Mouse (Mus musculus) limb, embryonic 11.5 days (tissue): ENCODE data around the gene Plcl2. TPM values are rescaled to one million over a fixed set of nuclear protein-coding genes. Genes with fewer than 3 reads are reported as not detected.

Experiments used
- ATAC-seq: fragments of 200-750 bp; cut with Nextera tagmentation; 2 replicates; pipeline ENCODE4 v1.8.0; 2017; ENCODE audit warnings: low read depth; ENCODE audit not compliant: insufficient number of reproducible peaks, low FRiP score, low TSS enrichment
- DNase-seq: peaks from one replicate; pipeline ENCODE4 v3.0.0-alpha.2; 2015; ENCODE audit warnings: low spot score
- H3K27ac ChIP-seq: fragments of 300-500 bp; sonication (generic); replicated peaks from 2 replicates; pipeline ENCODE4 v1.5.1; 2014; ENCODE audit warnings: low read depth, mild to moderate bottlenecking, low read length
- H3K27me3 ChIP-seq: fragments of 300-500 bp; sonication (generic); 2 replicates; pipeline ENCODE4 v1.6.1; 2014; ENCODE audit warnings: mild to moderate bottlenecking, low read length, mixed read lengths; ENCODE audit not compliant: control insufficient read depth, insufficient read depth
- H3K36me3 ChIP-seq: fragments of 300-500 bp; sonication (generic); 2 replicates; pipeline ENCODE4 v1.6.1; 2014; ENCODE audit warnings: mild to moderate bottlenecking, low read length, moderate library complexity, mixed read lengths; ENCODE audit not compliant: control insufficient read depth, insufficient read depth
- H3K4me1 ChIP-seq: fragments of 300-500 bp; sonication (generic); 2 replicates; pipeline ENCODE4 v1.6.1; 2014; ENCODE audit warnings: low read length, mixed read lengths; ENCODE audit not compliant: control insufficient read depth, insufficient read depth
- H3K4me2 ChIP-seq: fragments of 300-500 bp; sonication (generic); 2 replicates; pipeline ENCODE4 v1.6.1; 2014; ENCODE audit warnings: low read depth, mild to moderate bottlenecking, moderate library complexity; ENCODE audit not compliant: severe bottlenecking
- H3K4me3 ChIP-seq: fragments of 300-500 bp; sonication (generic); 2 replicates; pipeline ENCODE4 v1.5.1; 2014; ENCODE audit warnings: low read depth, low read length
- H3K9ac ChIP-seq: fragments of 300-500 bp; sonication (generic); 2 replicates; pipeline ENCODE4 v1.6.1; 2014; ENCODE audit warnings: mild to moderate bottlenecking, low read length
- H3K9me3 ChIP-seq: fragments of 300-500 bp; sonication (generic); 2 replicates; pipeline ENCODE4 v1.6.1; 2016; ENCODE audit warnings: low read length; ENCODE audit not compliant: control insufficient read depth
- WGBS: fragments of 180-500 bp; shearing (Covaris S2); extraction: QIAGEN DNeasy Blood & Tissue Kit; methylation state at CpG from one replicate; pipeline ENCODE4 v1.1.7; 2014; 5-methylcytosine and 5-hydroxymethylcytosine counted together
- polyA plus RNA-seq: library from polyadenylated mRNA; unstranded; fragments of >200 nt; fragmentation: Nextera tagmentation; extraction: Ambion mirVana; gene quantifications from 2 replicates; pipeline ENCODE4 v1.2.1, GENCODE M21; 2014

Gene Plcl2
- polyA plus RNA-seq = 5.3 and 5.8 TPM in 2 replicates

- H3K4me3 ChIP-seq = peak within 1 kb of the TSS; percentile 82
- no peaks in the 10 kb centered on the region for H3K36me3 ChIP-seq
- H3K9ac ChIP-seq = peak within 1 kb of the TSS; percentile 87
- no peaks in the 10 kb centered on the region for H3K9me3 ChIP-seq
- ATAC-seq (peak; percentile 69), DNase-seq (peak; percentile 78)
- H3K4me2 ChIP-seq = peak within 1 kb of the TSS; percentile 81
- under 1% methylated on average over 75 of the region's 95 CpGs for WGBS
- 0 out of 2 replicates have a peak within 1 kb of the TSS, but pooled peaks have one; percentile 43 for H3K27ac ChIP-seq
- H3K27me3 ChIP-seq = no peaks in the 10 kb centered on the region
- 0 out of 2 replicates have a peak, but pooled peaks cover 2% of the 10 kb centered on the region for H3K4me1 ChIP-seq
Measured at GRCm38 (mm10) chr17:50509251-50510104, at the start of gene Plcl2. Plcl2 (plus strand) TSS chr17:50509403.

GRCm38 (mm10) chr17:50460301-50460700 lies 48.9 kb upstream of the Plcl2 start:
- H3K36me3 ChIP-seq = no peaks in the 10 kb centered on the region
- no peak overlapping the region for H3K27ac ChIP-seq
- ATAC-seq (no peak), DNase-seq (no peak)
- 84% methylated on average over 8 of the region's 8 CpGs for WGBS
- H3K9ac ChIP-seq = no peak overlapping the region
- H3K4me3 ChIP-seq = no peak overlapping the region
- H3K4me1 ChIP-seq = no peaks in the 10 kb centered on the region
- H3K9me3 ChIP-seq = no peaks in the 10 kb centered on the region
- H3K27me3 ChIP-seq = no peaks in the 10 kb centered on the region
- no peak overlapping the region for H3K4me2 ChIP-seq

DNA sequence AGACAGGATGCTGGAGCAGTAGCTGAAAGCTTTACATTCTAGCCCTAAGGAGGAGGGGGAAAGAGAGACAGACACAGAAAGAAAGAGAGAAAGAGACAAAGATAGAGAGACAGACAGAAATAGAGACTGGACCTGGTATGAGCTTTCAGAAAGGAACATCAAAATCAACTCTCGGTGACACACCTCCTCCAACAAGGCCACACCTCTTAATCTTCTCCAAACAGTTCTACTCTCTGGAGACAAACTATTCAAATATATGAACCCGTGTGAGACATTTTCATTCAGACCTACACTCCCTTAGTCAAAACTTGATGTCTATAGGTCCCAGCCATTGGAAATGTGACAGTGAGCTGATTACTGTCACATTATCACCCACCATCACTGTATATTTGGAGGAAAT lies 41.8 kb upstream of the Plcl2 start:
- no peaks in the 10 kb centered on the region for H3K9me3 ChIP-seq
- no peak for DNase-seq
- ATAC-seq = no peak
- no peak overlapping the region for H3K9ac ChIP-seq
- WGBS = 89% methylated on average over 2 of the region's 2 CpGs
- no peak overlapping the region for H3K27ac ChIP-seq
- no peaks in the 10 kb centered on the region for H3K36me3 ChIP-seq
- no peak overlapping the region for H3K4me3 ChIP-seq
- no peaks in the 10 kb centered on the region for H3K27me3 ChIP-seq
- no peak overlapping the region for H3K4me2 ChIP-seq
- H3K4me1 ChIP-seq = 0 out of 2 replicates have a peak, but pooled peaks cover 4% of the 10 kb centered on the region

DNA sequence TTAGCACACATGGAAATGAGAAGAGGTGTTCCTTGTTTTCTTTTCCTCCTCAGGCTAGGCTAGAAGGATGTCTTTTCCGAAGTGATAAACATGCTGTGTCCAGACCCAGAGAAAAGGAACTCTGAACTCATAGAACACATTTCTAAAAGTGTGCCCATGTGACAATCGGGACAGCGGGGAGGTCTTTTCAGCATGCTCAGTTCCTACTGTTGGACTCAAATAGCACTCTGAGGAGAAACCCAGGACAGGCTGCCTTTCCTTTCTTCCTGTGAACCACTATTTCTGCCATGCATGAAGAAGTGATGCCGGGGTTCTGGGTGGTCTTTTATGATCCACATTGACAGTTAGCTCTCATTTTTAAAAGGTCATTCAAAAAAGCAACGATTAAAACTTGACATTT lies 40.1 kb upstream of the Plcl2 start:
- Histone ChIP-seq H3K9me3 (no peaks in the 10 kb centered on the region), H3K4me1 (0 out of 2 replicates have a peak, but pooled peaks cover 4% of the 10 kb centered on the region), H3K36me3 (no peaks in the 10 kb centered on the region), H3K9ac (no peak overlapping the region), H3K27ac (no peak overlapping the region), H3K4me3 (no peak overlapping the region), H3K4me2 (no peak overlapping the region), H3K27me3 (no peaks in the 10 kb centered on the region)
- ATAC-seq (no peak), DNase-seq (no peak)
- 87% methylated on average over 5 of the region's 5 CpGs for WGBS

- peak overlapping the region; percentile 81 for H3K27ac ChIP-seq
- DNase-seq = peak; percentile 56
- peak overlapping the region; percentile 36 for H3K4me2 ChIP-seq
- WGBS = 30% methylated on average over 13 of the region's 13 CpGs
- peak; percentile 35; the same call in 1 of the 2 replicates for ATAC-seq
- H3K4me1 ChIP-seq = 0 out of 2 replicates have a peak, but pooled peaks cover 4% of the 10 kb centered on the region
- no peaks in the 10 kb centered on the region for H3K9me3 ChIP-seq
- no peak overlapping the region for H3K9ac ChIP-seq
- 0 out of 2 replicates have a peak overlapping the region, but pooled peaks have one; percentile 5 for H3K4me3 ChIP-seq
- no peaks in the 10 kb centered on the region for H3K27me3 ChIP-seq
- H3K36me3 ChIP-seq = no peaks in the 10 kb centered on the region
Measured at GRCm38 (mm10) chr17:50469543-50470431, 39.4 kb upstream of the Plcl2 start.

DNA sequence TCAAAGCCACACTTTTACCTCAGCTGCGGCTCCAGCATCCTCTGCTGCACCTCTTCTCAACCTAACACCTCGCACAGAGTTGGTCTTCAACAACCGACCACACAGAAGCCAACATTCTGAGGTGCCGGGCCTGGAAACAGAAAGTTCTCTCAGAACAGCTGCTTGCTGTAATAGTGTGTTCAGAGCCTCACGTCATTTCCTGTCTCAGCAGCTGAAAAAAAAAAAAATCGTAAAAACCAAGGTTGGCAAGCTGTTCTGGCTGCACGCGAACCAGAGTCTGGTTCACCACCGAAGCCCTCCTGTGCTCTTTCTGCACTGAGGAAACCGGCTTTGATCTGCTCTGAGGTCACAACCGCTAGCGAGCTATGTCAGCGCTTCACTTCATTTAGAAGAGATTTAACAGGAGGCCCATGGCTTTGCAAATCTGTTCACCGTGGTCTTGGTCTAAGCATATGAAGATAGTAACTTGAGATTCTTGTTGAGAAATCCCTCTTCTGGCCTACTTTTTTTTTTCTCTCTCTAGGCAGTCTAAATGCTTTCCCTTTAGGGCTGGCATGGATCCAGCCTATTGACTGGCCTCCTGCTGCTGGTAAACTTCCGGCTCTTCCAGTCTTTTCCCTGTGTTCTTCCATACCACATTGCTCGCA lies 38.6 kb upstream of the Plcl2 start:
- ATAC-seq = peak; percentile 83
- H3K4me2 ChIP-seq = peak overlapping the region; percentile 36

GRCm38 (mm10) chr17:50471230-50471629 lies 38.0 kb upstream of the Plcl2 start:
- Histone ChIP-seq H3K4me3 (no peak overlapping the region), H3K9ac (no peak overlapping the region), H3K27ac (no peak overlapping the region), H3K9me3 (no peaks in the 10 kb centered on the region), H3K27me3 (no peaks in the 10 kb centered on the region), H3K4me2 (no peak overlapping the region), H3K36me3 (no peaks in the 10 kb centered on the region), H3K4me1 (0 out of 2 replicates have a peak, but pooled peaks cover 4% of the 10 kb centered on the region)
- 70% methylated on average over 3 of the region's 3 CpGs for WGBS
- DNase-seq = peak; percentile 31
- ATAC-seq = no peak

More for the DNA sequence above, 38.6 kb upstream of the Plcl2 start:
- Histone ChIP-seq H3K27ac (peak overlapping the region; percentile 81), H3K9ac (no peak overlapping the region), H3K36me3 (no peaks in the 10 kb centered on the region), H3K9me3 (no peaks in the 10 kb centered on the region), H3K27me3 (no peaks in the 10 kb centered on the region), H3K4me3 (0 out of 2 replicates have a peak overlapping the region, but pooled peaks have one; percentile 5), H3K4me1 (0 out of 2 replicates have a peak, but pooled peaks cover 4% of the 10 kb centered on the region)
- peak; percentile 71 for DNase-seq
- 17% methylated on average over 16 of the region's 16 CpGs for WGBS
